Mouse (Mus musculus) lung, embryonic 15.5 days (tissue): ENCODE results near the gene Shisa8. TPM values are rescaled to one million over a fixed set of nuclear protein-coding genes. Genes with fewer than 3 reads are reported as not detected.

ENCODE experiments used
- ATAC-seq: fragments of 200-750 bp; cut with Nextera tagmentation; 2 replicates; pipeline ENCODE4 v1.8.0; 2017; ENCODE audit warnings: moderate number of reproducible peaks, borderline replicate concordance; ENCODE audit not compliant: low FRiP score, low TSS enrichment; ENCODE audit errors: extremely low read depth
- H3K27ac ChIP-seq: fragments of 300-500 bp; sonication (generic); 2 replicates; pipeline ENCODE4 v1.5.1; 2015; ENCODE audit warnings: moderate library complexity, mild to moderate bottlenecking, inconsistent platforms
- H3K27me3 ChIP-seq: fragments of 300-500 bp; sonication (generic); 2 replicates; pipeline ENCODE4 v1.6.1; 2015; ENCODE audit warnings: inconsistent platforms
- H3K36me3 ChIP-seq: fragments of 300-500 bp; sonication (generic); 2 replicates; pipeline ENCODE4 v1.6.1; 2015; ENCODE audit warnings: inconsistent platforms
- H3K4me1 ChIP-seq: fragments of 300-500 bp; sonication (generic); 2 replicates; pipeline ENCODE4 v1.6.1; 2015; ENCODE audit warnings: inconsistent platforms
- H3K4me2 ChIP-seq: fragments of 300-500 bp; sonication (generic); 2 replicates; pipeline ENCODE4 v1.6.1; 2015; ENCODE audit warnings: inconsistent platforms, mild to moderate bottlenecking, moderate library complexity
- H3K4me3 ChIP-seq: fragments of 300-500 bp; sonication (generic); 2 replicates; pipeline ENCODE4 v1.5.1; 2015; ENCODE audit warnings: mild to moderate bottlenecking, inconsistent platforms
- H3K9ac ChIP-seq: fragments of 300-500 bp; sonication (generic); 2 replicates; pipeline ENCODE4 v1.6.1; 2015; ENCODE audit warnings: inconsistent platforms
- H3K9me3 ChIP-seq: fragments of 300-500 bp; sonication (generic); 2 replicates; pipeline ENCODE4 v1.6.1; 2016; ENCODE audit warnings: inconsistent platforms
- WGBS: fragments of 180-500 bp; shearing (Covaris S2); methylation state at CpG from one replicate; pipeline ENCODE4 v1.1.7; 2015; 5-methylcytosine and 5-hydroxymethylcytosine counted together
- polyA plus RNA-seq: library from polyadenylated mRNA; unstranded; fragments of >200 nt; fragmentation: Nextera tagmentation; extraction: Ambion mirVana; gene quantifications from 2 replicates; pipeline ENCODE4 v1.2.1, GENCODE M21; 2015

Gene Shisa8
- polyA plus RNA-seq, 1 experiment from 2014 or later, result 1.3 TPM

GRCm38 (mm10) chr15:82210801-82211200, 1.8 kb downstream of the Shisa8 start:
- Histone ChIP-seq H3K27ac (no peak overlapping the region), H3K36me3 (peaks cover 5% of the 10 kb centered on the region; the same call in 1 of the 2 replicates), H3K4me3 (no peak overlapping the region), H3K27me3 (peaks cover 97% of the 10 kb centered on the region), H3K4me1 (peaks cover 28% of the 10 kb centered on the region), H3K9me3 (no peaks in the 10 kb centered on the region), H3K4me2 (no peak overlapping the region), H3K9ac (no peak overlapping the region)
- WGBS, result 53% methylated on average over 1 of the region's 1 CpGs
- ATAC-seq, result no peak

GRCm38 (mm10) chr15:82209295-82210050, 3.1 kb downstream of the Shisa8 start:
- 75% methylated on average over 13 of the region's 13 CpGs for WGBS
- Histone ChIP-seq H3K9me3 (no peaks in the 10 kb centered on the region), H3K4me1 (peaks cover 28% of the 10 kb centered on the region), H3K9ac (no peak overlapping the region), H3K4me2 (no peak overlapping the region), H3K36me3 (peaks cover 16% of the 10 kb centered on the region), H3K4me3 (no peak overlapping the region), H3K27me3 (peaks cover 95% of the 10 kb centered on the region), H3K27ac (no peak overlapping the region)
- no peak for ATAC-seq

- Histone ChIP-seq H3K36me3 (peaks cover 28% of the 10 kb centered on the region), H3K4me1 (peaks cover 28% of the 10 kb centered on the region), H3K4me3 (no peak overlapping the region), H3K27ac (no peak overlapping the region), H3K9ac (no peak overlapping the region), H3K9me3 (no peaks in the 10 kb centered on the region), H3K4me2 (no peak overlapping the region), H3K27me3 (peaks cover 86% of the 10 kb centered on the region)
- 71% methylated on average over 8 of the region's 8 CpGs for WGBS
- ATAC-seq, result no peak
These were observed 4.3 kb downstream of the Shisa8 start for GRCm38 (mm10) chr15:82208307-82208706.

- WGBS, result 23% methylated on average over 30 of the region's 30 CpGs
- no peaks in the 10 kb centered on the region for H3K9me3 ChIP-seq
- ATAC-seq, result no peak
- no peak overlapping the region for H3K27ac ChIP-seq
- peaks cover 26% of the 10 kb centered on the region for H3K4me1 ChIP-seq
- peaks cover 34% of the 10 kb centered on the region for H3K36me3 ChIP-seq
- no peak overlapping the region for H3K4me3 ChIP-seq
- no peak overlapping the region for H3K9ac ChIP-seq
- H3K27me3 ChIP-seq, result peaks cover 79% of the 10 kb centered on the region
- H3K4me2 ChIP-seq, result no peak overlapping the region
These were observed 5.0 kb downstream of the Shisa8 start for GRCm38 (mm10) chr15:82207504-82208219.

- 19% methylated on average over 34 of the region's 34 CpGs for WGBS
- Histone ChIP-seq H3K36me3 (peaks cover 38% of the 10 kb centered on the region), H3K4me3 (no peak overlapping the region), H3K4me1 (peaks cover 20% of the 10 kb centered on the region), H3K9ac (no peak overlapping the region), H3K27me3 (peaks cover 73% of the 10 kb centered on the region), H3K9me3 (no peaks in the 10 kb centered on the region), H3K27ac (no peak overlapping the region), H3K4me2 (no peak overlapping the region)
- ATAC-seq, result no peak
These were observed 5.5 kb downstream of the Shisa8 start for GRCm38 (mm10) chr15:82207105-82207459.

GRCm38 (mm10) chr15:82206365-82207104, 6.1 kb downstream of the Shisa8 start:
- peak; percentile 72 for ATAC-seq
- Histone ChIP-seq H3K4me1 (peaks cover 15% of the 10 kb centered on the region), H3K4me2 (no peak overlapping the region), H3K9me3 (no peaks in the 10 kb centered on the region), H3K27ac (no peak overlapping the region), H3K4me3 (no peak overlapping the region), H3K36me3 (peaks cover 44% of the 10 kb centered on the region), H3K9ac (no peak overlapping the region), H3K27me3 (peaks cover 68% of the 10 kb centered on the region)
- 40% methylated on average over 9 of the region's 9 CpGs for WGBS

DNA sequence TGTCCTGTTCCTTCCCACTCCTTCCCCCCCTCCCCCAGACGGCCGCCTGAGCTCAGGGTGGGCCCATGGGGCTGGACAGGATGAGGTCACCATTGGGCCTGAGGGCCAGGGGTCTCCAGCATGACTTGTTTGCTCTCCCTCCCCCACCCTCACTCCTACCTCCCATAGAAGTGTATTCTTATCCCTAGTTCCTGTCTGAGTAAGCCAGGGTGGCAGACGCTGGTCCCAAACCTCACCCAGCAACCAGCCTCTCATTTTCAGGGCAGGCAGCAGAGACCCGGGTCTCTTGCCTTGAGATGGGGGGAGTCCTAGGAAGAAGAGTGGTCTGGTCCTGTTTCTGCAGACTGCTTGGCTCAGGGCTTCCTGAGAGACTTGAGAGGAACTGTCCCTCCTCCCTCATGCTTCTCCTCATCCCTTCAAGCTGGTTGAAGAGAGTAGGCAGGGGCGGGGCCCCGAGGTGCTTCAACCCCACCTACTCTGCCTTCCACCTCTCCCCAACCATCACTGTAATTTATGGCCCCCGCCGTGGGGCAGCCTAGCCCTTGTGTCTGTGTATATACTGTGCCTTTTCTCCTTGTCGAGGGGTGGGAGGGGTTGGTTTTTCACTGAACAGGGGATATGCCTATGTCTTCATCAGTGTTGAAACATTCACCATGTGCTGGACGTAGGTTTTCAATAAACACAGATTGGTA, 7.8 kb downstream of the Shisa8 start:
- 59% methylated on average over 10 of the region's 10 CpGs for WGBS
- Histone ChIP-seq H3K4me3 (no peak overlapping the region), H3K9ac (no peak overlapping the region), H3K4me1 (peaks cover 13% of the 10 kb centered on the region), H3K27me3 (peaks cover 51% of the 10 kb centered on the region), H3K4me2 (no peak overlapping the region), H3K27ac (no peak overlapping the region), H3K36me3 (peaks cover 56% of the 10 kb centered on the region), H3K9me3 (no peaks in the 10 kb centered on the region)
- no peak for ATAC-seq

- no peaks in the 10 kb centered on the region for H3K9me3 ChIP-seq
- peaks cover 67% of the 10 kb centered on the region for H3K36me3 ChIP-seq
- no peak overlapping the region for H3K4me2 ChIP-seq
- no peak overlapping the region for H3K4me3 ChIP-seq
- H3K4me1 ChIP-seq, result peaks cover 13% of the 10 kb centered on the region
- no peak overlapping the region for H3K27ac ChIP-seq
- no peak overlapping the region for H3K9ac ChIP-seq
- ATAC-seq, result no peak
- peaks cover 41% of the 10 kb centered on the region for H3K27me3 ChIP-seq
- whole genome bisulfite sequencing, result 86% methylated on average over 20 of the region's 20 CpGs
These were observed 8.8 kb downstream of the Shisa8 start for GRCm38 (mm10) chr15:82203611-82204351.

DNA sequence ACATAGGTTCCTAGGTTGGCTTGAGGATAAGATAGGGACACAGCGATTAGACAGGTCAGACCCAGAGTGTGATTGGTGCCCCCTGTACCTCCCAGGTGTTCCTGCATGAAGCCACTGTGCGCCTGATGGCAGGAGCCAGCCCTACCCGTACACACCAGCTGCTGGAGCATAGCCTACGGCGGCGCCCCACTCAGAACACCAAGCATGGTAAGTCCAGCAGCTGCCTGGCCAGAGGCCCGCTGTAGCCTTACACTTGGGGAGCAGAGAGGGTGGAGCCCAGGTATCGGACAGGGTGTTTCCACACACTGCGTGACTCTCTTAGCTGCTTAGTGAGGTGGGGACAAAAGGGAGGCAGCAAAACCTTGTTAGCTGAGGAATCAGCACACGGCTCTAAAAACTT, 9.5 kb downstream of the Shisa8 start:
- H3K36me3 ChIP-seq, result peaks cover 73% of the 10 kb centered on the region
- H3K9me3 ChIP-seq, result no peaks in the 10 kb centered on the region
- WGBS, result 89% methylated on average over 10 of the region's 10 CpGs
- no peak overlapping the region for H3K27ac ChIP-seq
- peaks cover 13% of the 10 kb centered on the region for H3K4me1 ChIP-seq
- H3K4me2 ChIP-seq, result no peak overlapping the region
- no peak overlapping the region for H3K4me3 ChIP-seq
- H3K9ac ChIP-seq, result no peak overlapping the region
- peaks cover 34% of the 10 kb centered on the region for H3K27me3 ChIP-seq
- no peak for ATAC-seq

- Histone ChIP-seq H3K27ac (no peak overlapping the region), H3K4me2 (no peak overlapping the region), H3K9me3 (no peaks in the 10 kb centered on the region), H3K27me3 (peaks cover 24% of the 10 kb centered on the region), H3K36me3 (peaks cover 83% of the 10 kb centered on the region), H3K4me1 (peaks cover 11% of the 10 kb centered on the region), H3K4me3 (no peak overlapping the region), H3K9ac (no peak overlapping the region)
- no peak for ATAC-seq
- WGBS, result 91% methylated on average over 6 of the region's 6 CpGs
These were observed 10.5 kb downstream of the Shisa8 start for GRCm38 (mm10) chr15:82202086-82202485.

GRCm38 (mm10) chr15:82199546-82199945, 13.1 kb downstream of the Shisa8 start:
- no peaks in the 10 kb centered on the region for H3K9me3 ChIP-seq

More at GRCm38 (mm10) chr15:82199546-82199945, 13.1 kb downstream of the Shisa8 start:
- Histone ChIP-seq H3K4me3 (no peak overlapping the region), H3K9ac (no peak overlapping the region), H3K27ac (no peak overlapping the region), H3K36me3 (peaks cover 93% of the 10 kb centered on the region), H3K27me3 (no peaks in the 10 kb centered on the region), H3K4me2 (no peak overlapping the region), H3K4me1 (no peaks in the 10 kb centered on the region)
- WGBS, result 88% methylated on average over 12 of the region's 12 CpGs
- 0 out of 2 replicates have a peak, but pooled peaks have one; percentile 20 for ATAC-seq
